Mouse (Mus musculus) heart, embryonic 15.5 days (tissue): ENCODE measurements around the gene Adap1. TPM values are rescaled to one million over a fixed set of nuclear protein-coding genes. Genes with fewer than 3 reads are reported as not detected.
A peak's percentile ranks its signal among the peaks of the same experiment; 100 is the strongest.
"Not testable (repeated sequence)": the region's sequence is repeated elsewhere in the genome, so short reads cannot be mapped to it uniquely, and the experiment has no call there.

Source experiments
- ATAC-seq: fragments of 200-750 bp; cut with Nextera tagmentation; replicated peaks from 2 replicates; pipeline ENCODE4 v1.8.0; 2017; ENCODE audit warnings: low read depth, moderate TSS enrichment; ENCODE audit not compliant: insufficient number of reproducible peaks, insufficient read depth, low FRiP score
- H3K27ac ChIP-seq: fragments of 300-500 bp; sonication (generic); 2 replicates; pipeline ENCODE4 v1.5.1; 2015; ENCODE audit warnings: mild to moderate bottlenecking, inconsistent platforms
- H3K27me3 ChIP-seq: fragments of 300-500 bp; sonication (generic); 2 replicates; pipeline ENCODE4 v1.6.1; 2015; ENCODE audit warnings: inconsistent platforms
- H3K36me3 ChIP-seq: fragments of 300-500 bp; sonication (generic); 2 replicates; pipeline ENCODE4 v1.6.1; 2015; ENCODE audit warnings: mild to moderate bottlenecking, inconsistent platforms
- H3K4me1 ChIP-seq: fragments of 300-500 bp; sonication (generic); replicated peaks from 2 replicates; pipeline ENCODE4 v1.6.1; 2015; ENCODE audit warnings: inconsistent platforms
- H3K4me2 ChIP-seq: fragments of 300-500 bp; sonication (generic); 2 replicates; pipeline ENCODE4 v1.6.1; 2015; ENCODE audit warnings: inconsistent platforms, mild to moderate bottlenecking, moderate library complexity
- H3K4me3 ChIP-seq: fragments of 300-500 bp; sonication (generic); 2 replicates; pipeline ENCODE4 v1.5.1; 2015; ENCODE audit warnings: mild to moderate bottlenecking, inconsistent platforms
- H3K9ac ChIP-seq: fragments of 300-500 bp; sonication (generic); 2 replicates; pipeline ENCODE4 v1.6.1; 2015; ENCODE audit warnings: mild to moderate bottlenecking, inconsistent platforms
- H3K9me3 ChIP-seq: fragments of 300-500 bp; sonication (generic); replicated peaks from 2 replicates; pipeline ENCODE4 v1.6.1; 2016; ENCODE audit warnings: inconsistent platforms
- WGBS: fragments of 180-500 bp; shearing (Covaris S2); methylation state at CpG from one replicate; pipeline ENCODE4 v1.1.7; 2015; ENCODE audit warnings: mixed read lengths; 5-methylcytosine and 5-hydroxymethylcytosine counted together
- polyA plus RNA-seq: library from polyadenylated mRNA; unstranded; fragments of >200 nt; fragmentation: Nextera tagmentation; extraction: Ambion mirVana; gene quantifications from 2 replicates; pipeline ENCODE4 v1.2.1, GENCODE M21; 2015

Gene Adap1
- polyA plus RNA-seq, 1 experiment from 2014 or later: 1.9 TPM

DNA sequence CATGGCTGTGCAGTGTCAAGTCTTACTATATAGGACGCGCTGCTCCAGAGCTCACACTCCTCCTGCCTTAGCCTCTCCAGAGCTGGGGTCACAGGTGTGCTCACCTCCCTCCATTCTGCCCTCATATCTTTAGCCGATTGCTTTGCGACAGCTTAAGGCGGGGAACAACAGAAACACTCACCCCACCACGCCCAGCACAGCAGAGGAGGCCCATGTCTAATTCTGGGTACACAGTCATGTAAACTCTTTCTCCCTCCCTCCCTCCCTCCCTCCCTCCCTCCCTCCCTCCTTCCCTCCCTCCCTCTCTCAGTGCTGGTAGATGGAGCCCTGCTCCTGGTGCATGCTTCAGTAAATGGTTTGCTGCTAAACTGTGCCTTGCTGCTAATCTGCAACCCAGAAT is 24.3 kb upstream of the Adap1 start:
- H3K27ac ChIP-seq: no peak overlapping the region
- no peak overlapping the region for H3K4me3 ChIP-seq
- 66% methylated on average over 6 of the region's 6 CpGs for WGBS
- peaks cover 21% of the 10 kb centered on the region for H3K27me3 ChIP-seq
- no peak for ATAC-seq
- H3K9me3 ChIP-seq: no peaks in the 10 kb centered on the region
- no peak overlapping the region for H3K4me2 ChIP-seq
- no peak overlapping the region for H3K9ac ChIP-seq
- H3K4me1 ChIP-seq: peaks cover 16% of the 10 kb centered on the region
- H3K36me3 ChIP-seq: no peaks in the 10 kb centered on the region

DNA sequence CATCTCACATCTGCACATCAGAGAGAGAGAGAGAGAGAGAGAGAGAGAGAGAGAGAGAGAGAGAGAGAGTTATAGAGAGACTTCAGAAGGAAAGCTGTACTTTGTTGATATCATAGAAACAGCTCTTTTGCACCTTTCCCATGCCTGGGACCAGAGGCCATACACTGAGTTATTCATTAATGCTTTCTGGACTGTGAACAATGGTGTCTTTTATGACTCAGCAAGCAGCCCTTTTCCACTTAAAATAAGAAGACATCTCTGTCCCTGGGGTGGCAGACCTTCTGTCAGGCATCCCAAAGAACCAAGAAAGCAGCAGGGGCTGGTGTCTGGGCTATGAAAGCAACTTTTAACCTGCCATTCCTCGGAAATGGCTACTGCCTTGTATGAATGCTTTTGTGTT is 21.8 kb upstream of the Adap1 start:
- H3K4me3 ChIP-seq: no peak overlapping the region
- H3K9me3 ChIP-seq: no peaks in the 10 kb centered on the region
- no peak overlapping the region for H3K4me2 ChIP-seq
- ATAC-seq: no peak
- peaks cover 28% of the 10 kb centered on the region for H3K4me1 ChIP-seq
- 47% methylated on average over 1 of the region's 1 CpGs for WGBS
- H3K9ac ChIP-seq: no peak overlapping the region
- 0 out of 2 replicates have a peak, but pooled peaks cover 7% of the 10 kb centered on the region for H3K27me3 ChIP-seq
- no peak overlapping the region for H3K27ac ChIP-seq
- peaks cover 8% of the 10 kb centered on the region; the same call in 1 of the 2 replicates for H3K36me3 ChIP-seq

DNA sequence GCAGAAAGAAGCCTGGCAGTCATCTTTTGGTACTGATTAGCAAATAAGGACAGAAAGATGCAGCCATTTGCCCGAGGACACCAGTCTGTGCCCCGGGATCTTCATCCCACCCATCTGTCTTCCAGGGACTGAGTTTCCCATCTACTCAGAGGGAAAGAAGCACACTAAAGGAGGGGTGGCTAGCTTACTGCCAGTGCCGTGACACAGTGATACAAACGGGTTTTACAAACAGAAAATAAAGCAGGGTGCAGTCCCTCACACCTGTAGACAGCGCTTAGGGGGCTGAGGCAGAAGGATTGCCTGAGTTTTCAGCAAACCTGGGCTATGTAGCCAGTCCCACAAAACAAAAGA is 19.9 kb upstream of the Adap1 start:
- ATAC-seq: no peak
- peak overlapping the region; percentile 39; the same call in 1 of the 2 replicates for H3K9ac ChIP-seq
- no peaks in the 10 kb centered on the region for H3K9me3 ChIP-seq

DNA sequence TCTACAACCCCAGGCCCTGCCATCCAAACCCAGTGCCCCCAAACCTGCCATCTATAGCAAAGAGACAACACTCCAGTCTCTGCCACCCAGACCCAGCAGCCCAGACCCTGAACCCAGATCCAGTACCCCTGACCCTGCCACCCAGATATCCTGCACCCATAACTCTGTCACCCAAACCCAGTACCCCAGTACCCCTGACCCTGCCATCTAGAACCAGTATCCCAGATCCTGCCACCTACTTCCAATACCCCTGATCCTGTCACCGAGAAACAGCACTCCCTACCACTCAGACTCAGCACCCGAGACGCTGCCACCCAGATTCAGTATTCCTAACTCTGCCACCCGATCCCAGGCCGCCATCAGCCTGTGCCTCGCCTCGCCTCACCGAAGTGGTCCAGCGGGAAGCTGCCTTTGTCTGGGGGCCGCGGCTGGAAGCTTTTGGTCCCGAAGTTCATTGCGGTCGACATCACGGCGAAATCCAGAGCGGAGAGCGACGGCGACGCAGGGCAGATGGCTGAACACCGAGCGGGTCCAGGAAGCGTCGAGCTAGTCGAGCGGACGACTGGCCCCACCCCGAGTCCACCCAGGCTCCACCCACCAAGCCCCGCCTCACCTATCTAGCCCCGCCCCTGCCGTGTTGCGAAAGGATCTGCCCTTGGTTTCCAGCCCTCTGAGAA is 19.4 kb upstream of the Adap1 start:
- H3K4me3 ChIP-seq: peak overlapping the region; percentile 80
- H3K36me3 ChIP-seq: peaks cover 27% of the 10 kb centered on the region
- H3K9me3 ChIP-seq: no peaks in the 10 kb centered on the region
- ATAC-seq: peak; percentile 90
- peak overlapping the region; percentile 90 for H3K9ac ChIP-seq
- H3K4me1 ChIP-seq: peaks cover 19% of the 10 kb centered on the region
- H3K4me2 ChIP-seq: peak overlapping the region; percentile 90
- 0 out of 2 replicates have a peak, but pooled peaks cover 2% of the 10 kb centered on the region for H3K27me3 ChIP-seq
- H3K27ac ChIP-seq: peak overlapping the region; percentile 75
- WGBS: under 1% methylated on average over 33 of the region's 33 CpGs

More for the DNA sequence above, 19.9 kb upstream of the Adap1 start:
- peaks cover 19% of the 10 kb centered on the region for H3K4me1 ChIP-seq
- peaks cover 23% of the 10 kb centered on the region for H3K36me3 ChIP-seq
- peak overlapping the region; percentile 80 for H3K4me3 ChIP-seq
- peak overlapping the region; percentile 90 for H3K4me2 ChIP-seq
- H3K27me3 ChIP-seq: 0 out of 2 replicates have a peak, but pooled peaks cover 2% of the 10 kb centered on the region
- 17% methylated on average over 5 of the region's 5 CpGs for WGBS
- peak overlapping the region; percentile 47 for H3K27ac ChIP-seq

- 0 out of 2 replicates have a peak, but pooled peaks cover 2% of the 10 kb centered on the region for H3K27me3 ChIP-seq
- peak overlapping the region; percentile 90 for H3K4me2 ChIP-seq
- H3K9me3 ChIP-seq: no peaks in the 10 kb centered on the region
- H3K36me3 ChIP-seq: peaks cover 34% of the 10 kb centered on the region
- H3K4me1 ChIP-seq: peaks cover 19% of the 10 kb centered on the region
- 0 out of 2 replicates have a peak, but pooled peaks have one; percentile 18 for ATAC-seq
- peak overlapping the region; percentile 80 for H3K4me3 ChIP-seq
- peak overlapping the region; percentile 90 for H3K9ac ChIP-seq
- peak overlapping the region; percentile 75 for H3K27ac ChIP-seq
- 6% methylated on average over 12 of the region's 12 CpGs for WGBS
Measured at GRCm38 (mm10) chr5:139344021-139344686, 18.7 kb upstream of the Adap1 start.

GRCm38 (mm10) chr5:139338891-139339290 is 13.5 kb upstream of the Adap1 start:
- Histone ChIP-seq H3K4me3 (no peak overlapping the region), H3K27me3 (no peaks in the 10 kb centered on the region), H3K4me1 (peaks cover 29% of the 10 kb centered on the region), H3K9ac (no peak overlapping the region), H3K9me3 (no peaks in the 10 kb centered on the region), H3K4me2 (no peak overlapping the region), H3K27ac (peak overlapping the region; percentile 82; the same call in 1 of the 2 replicates), H3K36me3 (peaks cover 45% of the 10 kb centered on the region)
- 70% methylated on average over 11 of the region's 11 CpGs for WGBS
- no peak for ATAC-seq

DNA sequence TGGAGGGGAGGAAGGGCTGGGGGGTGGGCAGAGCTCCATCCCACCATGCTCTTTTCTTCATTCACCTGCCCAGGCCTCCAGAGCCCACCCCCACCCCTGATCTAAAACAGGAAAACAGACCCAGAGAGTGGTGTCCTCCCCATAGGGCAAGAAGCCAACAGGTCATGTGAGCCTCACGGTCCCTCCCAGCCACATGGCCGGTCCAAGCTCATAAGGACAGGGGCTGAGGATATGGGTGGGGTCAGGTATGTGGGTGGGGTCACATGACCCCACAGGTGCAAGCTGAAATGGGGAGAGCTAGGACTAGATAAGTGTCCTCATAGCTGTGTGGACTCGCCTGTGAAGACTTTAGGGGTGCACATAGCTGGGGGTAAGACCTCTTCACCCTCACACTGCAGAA is 13.0 kb upstream of the Adap1 start:
- ATAC-seq: no peak; the same call in 1 of the 2 replicates
- no peaks in the 10 kb centered on the region for H3K9me3 ChIP-seq
- no peak overlapping the region for H3K4me3 ChIP-seq
- H3K27ac ChIP-seq: peak overlapping the region; percentile 82
- no peaks in the 10 kb centered on the region for H3K27me3 ChIP-seq
- no peak overlapping the region for H3K9ac ChIP-seq
- H3K36me3 ChIP-seq: peaks cover 45% of the 10 kb centered on the region
- H3K4me2 ChIP-seq: peak overlapping the region; percentile 24
- 62% methylated on average over 3 of the region's 3 CpGs for WGBS
- peaks cover 24% of the 10 kb centered on the region for H3K4me1 ChIP-seq

- peak; percentile 44 for ATAC-seq
- peaks cover 22% of the 10 kb centered on the region for H3K4me1 ChIP-seq
- peak overlapping the region; percentile 82 for H3K27ac ChIP-seq
- no peaks in the 10 kb centered on the region for H3K27me3 ChIP-seq
- no peaks in the 10 kb centered on the region for H3K9me3 ChIP-seq
- WGBS: 35% methylated on average over 13 of the region's 13 CpGs
- peak overlapping the region; percentile 24 for H3K4me2 ChIP-seq
- H3K9ac ChIP-seq: no peak overlapping the region
- no peak overlapping the region for H3K4me3 ChIP-seq
- peaks cover 44% of the 10 kb centered on the region for H3K36me3 ChIP-seq
Measured at GRCm38 (mm10) chr5:139337826-139338370, 12.5 kb upstream of the Adap1 start.

DNA sequence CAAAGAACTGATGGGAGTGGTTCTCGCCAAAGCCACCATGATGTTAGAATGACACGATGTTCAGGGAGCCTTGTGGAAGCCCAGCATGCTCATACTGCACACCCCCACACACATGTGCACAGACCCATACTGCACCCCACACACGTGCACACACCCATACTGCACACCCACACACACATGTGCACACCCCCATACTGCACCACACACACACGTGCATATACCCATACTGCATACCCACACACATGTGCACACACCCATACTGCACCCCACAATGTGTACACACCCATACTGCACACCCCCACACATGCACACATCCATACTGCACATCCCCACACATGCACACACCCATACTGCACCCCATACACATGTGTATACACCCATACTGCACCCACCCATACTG is 10.2 kb upstream of the Adap1 start:
- Histone ChIP-seq H3K9ac (no peak overlapping the region), H3K27me3 (no peaks in the 10 kb centered on the region), H3K36me3 (peaks cover 25% of the 10 kb centered on the region), H3K9me3 (no peaks in the 10 kb centered on the region), H3K4me1 (peaks cover 32% of the 10 kb centered on the region), H3K4me3 (no peak overlapping the region), H3K27ac (no peak overlapping the region), H3K4me2 (no peak overlapping the region)
- WGBS: 87% methylated on average over 4 of the region's 4 CpGs
- no peak for ATAC-seq

DNA sequence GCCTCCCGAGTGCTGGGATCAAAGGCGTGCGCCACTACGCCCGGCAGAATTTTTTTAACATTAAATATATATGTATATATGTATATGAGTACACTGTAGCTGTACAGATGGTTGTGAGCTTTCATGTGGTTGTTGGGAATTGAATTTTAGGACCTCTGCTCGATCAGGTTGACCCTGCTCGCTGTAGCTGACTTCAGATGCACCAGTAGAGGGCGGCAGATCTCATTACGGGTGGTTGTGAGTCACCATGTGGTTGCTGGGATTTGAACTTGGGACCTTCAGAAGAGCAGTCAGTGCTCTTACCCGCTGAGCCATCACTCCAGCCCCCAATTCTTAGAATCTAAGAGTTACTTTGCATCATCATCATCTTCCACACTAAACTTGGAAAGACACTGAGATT is 9.0 kb upstream of the Adap1 start:
- ATAC-seq, H3K9ac ChIP-seq, H3K27ac ChIP-seq, H3K4me3 ChIP-seq, H3K9me3 ChIP-seq, H3K27me3 ChIP-seq, H3K4me2 ChIP-seq: not testable (repeated sequence)
- H3K4me1 ChIP-seq: peaks cover 32% of the 10 kb centered on the region
- peaks cover 13% of the 10 kb centered on the region; the same call in 1 of the 2 replicates for H3K36me3 ChIP-seq
- 84% methylated on average over 10 of the region's 10 CpGs for WGBS

- H3K4me3 ChIP-seq: no peak overlapping the region
- no peak overlapping the region for H3K4me2 ChIP-seq
- H3K27ac ChIP-seq: no peak overlapping the region
- peaks cover 24% of the 10 kb centered on the region for H3K4me1 ChIP-seq
- no peaks in the 10 kb centered on the region for H3K9me3 ChIP-seq
- H3K27me3 ChIP-seq: 0 out of 2 replicates have a peak, but pooled peaks cover 3% of the 10 kb centered on the region
- no peak overlapping the region for H3K9ac ChIP-seq
- WGBS: 83% methylated on average over 16 of the region's 16 CpGs
- no peak for ATAC-seq
- H3K36me3 ChIP-seq: peaks cover 11% of the 10 kb centered on the region; the same call in 1 of the 2 replicates
Measured at GRCm38 (mm10) chr5:139333301-139334013, 8.0 kb upstream of the Adap1 start.
